Mouse (Mus musculus) embryonic fibroblast, embryonic 13.5 days (primary cell): ENCODE measurements around the gene Pgpep1l. TPM values are rescaled to one million over a fixed set of nuclear protein-coding genes. Genes with fewer than 3 reads are reported as not detected.

Experiments
- H3K27ac ChIP-seq: 2 replicates; pipeline ENCODE4 v1.5.1; 2012; ENCODE audit warnings: low read length, control low read depth, inconsistent platforms; ENCODE audit not compliant: insufficient read depth
- H3K4me1 ChIP-seq: 2 replicates; pipeline ENCODE4 v1.6.1; 2011; ENCODE audit warnings: low read length; ENCODE audit not compliant: control insufficient read depth, insufficient read depth
- H3K4me3 ChIP-seq: 2 replicates; pipeline ENCODE4 v1.5.1; 2011; ENCODE audit warnings: mild to moderate bottlenecking, control low read depth, low read length; ENCODE audit not compliant: insufficient read depth
- CTCF ChIP-seq: IDR thresholded peaks from 2 replicates; pipeline ENCODE4 v1.5.1; 2011; ENCODE audit warnings: mild to moderate bottlenecking, control low read depth, low read length, moderate library complexity, borderline replicate concordance; ENCODE audit not compliant: insufficient read depth
- POLR2A ChIP-seq: IDR thresholded peaks from 2 replicates; pipeline ENCODE4 v1.6.1; 2011; ENCODE audit warnings: low read depth, mild to moderate bottlenecking, control low read depth, low read length, moderate library complexity
- polyA plus RNA-seq: library from polyadenylated mRNA; stranded (reverse); fragments of >200 nt; gene quantifications from 2 replicates; pipeline ENCODE4 v1.2.4, GENCODE M21; 2011; ENCODE audit warnings: low read depth; ENCODE audit not compliant: missing spikeins, insufficient read length

Gene Pgpep1l
- polyA plus RNA-seq, 1 experiment: 1.8 TPM

DNA sequence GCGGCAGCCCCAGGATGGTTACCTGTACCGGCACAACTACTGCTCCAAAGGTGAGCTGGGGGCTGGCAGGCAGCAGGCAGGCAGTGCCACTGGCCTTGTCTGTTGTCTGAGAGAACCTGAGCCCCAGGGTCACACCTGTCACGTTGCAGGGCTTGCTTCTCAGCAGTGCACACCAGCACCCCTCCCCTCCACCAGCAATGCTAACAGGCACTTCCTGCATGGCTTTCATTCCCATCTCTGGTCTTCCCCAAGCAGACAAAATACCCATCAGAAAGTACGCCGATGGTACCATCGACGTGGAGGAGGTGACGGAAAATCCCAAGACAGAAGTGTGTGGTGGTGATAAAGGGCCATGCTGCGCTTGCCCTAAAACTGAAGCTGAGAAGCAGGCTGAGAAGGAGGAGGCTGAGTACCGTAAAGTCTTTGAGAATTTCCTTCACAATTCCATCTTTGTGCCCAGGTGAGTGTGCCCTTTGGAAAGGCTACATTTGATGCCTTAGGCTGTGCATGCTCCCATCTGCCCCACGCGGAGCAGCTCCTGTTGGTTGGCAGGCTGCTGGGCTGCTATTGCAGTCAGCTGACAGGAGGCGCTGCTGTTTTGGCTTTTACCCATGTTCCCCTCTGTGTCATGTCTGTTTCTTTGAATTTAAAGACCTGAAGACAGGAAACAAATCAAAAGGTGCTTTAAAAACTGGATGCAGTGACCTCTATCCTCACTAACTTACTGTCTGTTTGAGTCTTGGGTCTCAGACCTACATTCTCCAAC is 74.2 kb downstream of the Pgpep1l start:
- H3K27ac ChIP-seq: no peak overlapping the region
- no peaks in the 10 kb centered on the region for H3K4me1 ChIP-seq
- H3K4me3 ChIP-seq: no peak overlapping the region
- no peak for TF ChIP-seq POLR2A
- TF ChIP-seq CTCF: no peak

DNA sequence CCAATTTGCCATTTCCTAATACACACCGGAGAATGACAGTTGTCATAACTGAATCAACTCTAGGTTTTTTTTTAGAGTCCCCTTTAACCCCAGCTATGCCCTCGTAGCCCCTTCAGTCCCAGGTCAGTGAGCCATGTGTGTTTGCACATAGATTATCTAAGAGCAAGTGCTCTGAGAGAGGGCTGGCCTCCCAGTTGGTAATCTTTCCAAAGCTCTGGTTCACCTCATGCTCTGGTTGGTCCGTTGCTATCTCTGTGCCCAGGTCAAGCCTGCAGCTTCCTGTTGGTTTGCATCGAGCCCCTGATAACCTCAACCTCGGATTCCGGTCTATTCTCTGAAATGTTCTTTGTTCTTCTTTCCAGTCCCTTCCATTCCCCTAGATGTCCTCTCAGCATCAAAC is 74.8 kb downstream of the Pgpep1l start:
- Histone ChIP-seq H3K4me1 (no peaks in the 10 kb centered on the region), H3K4me3 (no peak overlapping the region), H3K27ac (no peak overlapping the region)
- TF ChIP-seq POLR2A: no peak
- no peak for TF ChIP-seq CTCF

Other genes with a start within 250 kb of the Pgpep1l start
- 1.1 and 1.7 TPM in 2 replicates for gene Fam169b, start 9.6 kb upstream of the Pgpep1l start, polyA plus RNA-seq